Mouse (Mus musculus) C2C12 (cell line): ENCODE data around the gene Chrnb4. TPM values are rescaled to one million over a fixed set of nuclear protein-coding genes. Genes with fewer than 3 reads are reported as not detected.

Experiments
- H3K27me3 ChIP-seq: one replicate; pipeline ENCODE4 v1.6.1; 2011; ENCODE audit not compliant: control insufficient read depth, insufficient read depth, insufficient read length
- H3K36me3 ChIP-seq: one replicate; pipeline ENCODE4 v1.6.1; 2011; ENCODE audit not compliant: control insufficient read depth, insufficient read depth
- H3K4me3 ChIP-seq: one replicate; pipeline ENCODE4 v1.5.1; 2011; ENCODE audit warnings: mild to moderate bottlenecking, control low read depth; ENCODE audit not compliant: poor library complexity, insufficient read depth, severe bottlenecking
- H3K79me2 ChIP-seq: one replicate; pipeline ENCODE4 v1.6.1; 2011; ENCODE audit not compliant: control insufficient read depth, insufficient read depth
- H3K79me3 ChIP-seq: one replicate; pipeline ENCODE4 v1.6.1; 2011; ENCODE audit warnings: low read depth, control low read depth
- H3ac ChIP-seq: one replicate; pipeline ENCODE3; 2011; ENCODE audit warnings: low read depth; ENCODE audit not compliant: control insufficient read depth, insufficient read length
- CEBPB ChIP-seq: IDR thresholded peaks from one replicate; pipeline ENCODE4 v1.6.1; 2011; ENCODE audit warnings: low read depth, mild to moderate bottlenecking, control low read depth, moderate library complexity
- CTCF ChIP-seq: IDR thresholded peaks from one replicate; pipeline ENCODE4 v1.5.1; 2011; ENCODE audit not compliant: control insufficient read depth, insufficient read depth, insufficient read length
- FOSL1 ChIP-seq: IDR thresholded peaks from one replicate; pipeline ENCODE4 v1.8.0; 2011; ENCODE audit warnings: mild to moderate bottlenecking, low read length; ENCODE audit not compliant: poor library complexity, insufficient read depth, severe bottlenecking
- MAX ChIP-seq: IDR thresholded peaks from one replicate; pipeline ENCODE4 v1.6.1; 2011; ENCODE audit warnings: mild to moderate bottlenecking, control low read depth
- MYOD1 ChIP-seq: IDR thresholded peaks from one replicate; pipeline ENCODE4 v1.6.1; 2011; ENCODE audit warnings: low read depth; ENCODE audit not compliant: control insufficient read depth, insufficient read length
- MYOG ChIP-seq: IDR thresholded peaks from one replicate; pipeline ENCODE4 v1.6.1; 2011; ENCODE audit not compliant: control insufficient read depth, insufficient read length; ENCODE audit errors: extremely low read depth
- USF1 ChIP-seq: IDR thresholded peaks from one replicate; pipeline ENCODE4 v1.6.1; 2011; ENCODE audit warnings: low read depth, mild to moderate bottlenecking, control low read depth, moderate library complexity
- polyA plus RNA-seq: library from polyadenylated mRNA; unstranded; fragments of >200 nt; fragmentation: generic; extraction: Trizol; gene quantifications from one replicate; pipeline ENCODE4 v1.2.1, GENCODE M21; 2012; ENCODE audit warnings: missing spikeins

The Chrnb4 gene
- polyA plus RNA-seq, 1 experiment: 0.01 TPM

DNA sequence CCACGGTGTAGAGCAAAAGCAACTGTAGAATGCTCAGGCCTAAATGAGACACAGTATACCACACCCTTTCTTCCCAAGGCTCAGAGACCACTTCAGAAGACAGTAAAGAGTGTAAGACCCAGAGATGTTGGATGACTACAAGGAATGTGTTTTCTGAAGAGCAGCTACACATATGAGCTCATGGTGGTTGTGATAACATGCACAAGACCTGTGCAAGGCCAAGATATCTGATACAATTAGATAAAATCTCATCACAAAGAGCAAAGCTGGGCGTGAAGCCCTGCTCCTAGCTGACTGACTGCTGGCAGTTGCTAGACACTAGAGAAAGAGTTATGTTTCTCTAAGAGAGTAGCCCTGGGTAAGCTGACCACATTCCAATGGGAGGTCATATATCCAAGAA, 38.9 kb downstream of the Chrnb4 start:
- TF ChIP-seq USF1: no peak
- no peak for TF ChIP-seq MYOG
- TF ChIP-seq FOSL1: no peak
- no peak for TF ChIP-seq CEBPB
- no peak for TF ChIP-seq MAX
- TF ChIP-seq MYOD1: no peak
- no peak for TF ChIP-seq CTCF
- H3K27me3 ChIP-seq: no peaks in the 10 kb centered on the region
- no peaks in the 10 kb centered on the region for H3K79me3 ChIP-seq

DNA sequence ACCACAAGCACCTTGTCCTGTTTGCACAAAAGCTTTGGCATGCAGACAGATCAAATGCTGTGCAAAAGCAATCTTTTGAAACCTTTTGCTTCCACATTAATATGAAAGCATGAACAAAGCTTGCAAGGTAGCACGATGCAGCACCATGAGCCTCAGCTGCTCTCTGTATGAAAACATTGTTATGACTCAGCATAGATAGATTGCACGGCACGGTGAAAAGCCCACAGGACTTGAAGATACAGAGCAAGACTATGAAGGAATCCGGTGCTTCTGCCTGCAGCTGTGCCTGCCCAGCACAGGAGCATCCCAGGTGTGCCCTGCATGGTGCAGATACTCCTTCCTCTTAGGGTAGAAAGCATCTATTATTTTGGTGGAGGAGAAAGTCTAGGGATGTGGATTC, 45.0 kb downstream of the Chrnb4 start:
- Histone ChIP-seq H3ac (no peak overlapping the region), H3K79me3 (no peaks in the 10 kb centered on the region), H3K36me3 (no peaks in the 10 kb centered on the region), H3K79me2 (no peaks in the 10 kb centered on the region), H3K27me3 (no peaks in the 10 kb centered on the region), H3K4me3 (no peak overlapping the region)
- TF ChIP-seq MYOD1 (no peak), USF1 (no peak), CEBPB (no peak), FOSL1 (no peak), CTCF (no peak), MYOG (no peak)

More for the DNA sequence above, 38.9 kb downstream of the Chrnb4 start:
- Histone ChIP-seq H3K79me2 (no peaks in the 10 kb centered on the region), H3ac (no peak overlapping the region), H3K4me3 (no peak overlapping the region), H3K36me3 (no peaks in the 10 kb centered on the region)

GRCm38 (mm10) chr9:54995645-54996044, 52.9 kb downstream of the Chrnb4 start:
- TF ChIP-seq USF1 (no peak), MYOG (no peak), CEBPB (no peak), CTCF (no peak)
- no peak overlapping the region for H3ac ChIP-seq
- no peaks in the 10 kb centered on the region for H3K27me3 ChIP-seq
- no peaks in the 10 kb centered on the region for H3K36me3 ChIP-seq
- no peak overlapping the region for H3K4me3 ChIP-seq
- H3K79me3 ChIP-seq: no peaks in the 10 kb centered on the region
- no peaks in the 10 kb centered on the region for H3K79me2 ChIP-seq

- no peaks in the 10 kb centered on the region for H3K27me3 ChIP-seq
- no peaks in the 10 kb centered on the region for H3K79me2 ChIP-seq
- no peak overlapping the region for H3ac ChIP-seq
- H3K79me3 ChIP-seq: no peaks in the 10 kb centered on the region
- TF ChIP-seq FOSL1: no peak
- TF ChIP-seq CTCF: no peak
- TF ChIP-seq MYOD1: no peak
- no peak for TF ChIP-seq CEBPB
- TF ChIP-seq MYOG: no peak
- TF ChIP-seq MAX: no peak
- no peak for TF ChIP-seq USF1
- H3K4me3 ChIP-seq: no peak overlapping the region
- H3K36me3 ChIP-seq: no peaks in the 10 kb centered on the region
Measured at GRCm38 (mm10) chr9:54994381-54994780, 54.2 kb downstream of the Chrnb4 start.

DNA sequence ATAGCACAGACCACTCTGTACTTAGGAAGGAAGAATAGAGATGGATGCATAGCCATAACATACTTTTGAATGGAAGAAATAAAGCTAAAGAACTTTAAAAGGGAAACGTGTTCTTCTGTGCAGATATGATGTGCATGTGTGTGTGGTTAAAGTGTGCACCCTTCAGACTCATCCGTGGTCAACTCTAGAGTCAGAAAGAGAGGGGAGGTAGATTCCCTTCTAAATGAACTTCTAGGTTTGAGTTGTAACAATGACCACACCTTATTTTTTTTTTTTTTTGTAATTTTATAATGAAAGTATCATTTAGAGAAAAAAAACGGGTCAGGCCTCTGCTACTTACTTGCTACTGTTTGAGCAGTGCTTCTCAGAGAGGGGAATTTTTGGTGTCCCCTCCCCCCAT, 58.2 kb downstream of the Chrnb4 start:
- TF ChIP-seq MYOD1 (no peak), USF1 (no peak), MYOG (no peak), CEBPB (no peak), FOSL1 (no peak), CTCF (no peak)
- no peaks in the 10 kb centered on the region for H3K79me3 ChIP-seq
- H3K36me3 ChIP-seq: no peaks in the 10 kb centered on the region
- no peak overlapping the region for H3K4me3 ChIP-seq
- no peaks in the 10 kb centered on the region for H3K27me3 ChIP-seq
- H3K79me2 ChIP-seq: no peaks in the 10 kb centered on the region
- no peak overlapping the region for H3ac ChIP-seq

GRCm38 (mm10) chr9:54982401-54982800, 66.2 kb downstream of the Chrnb4 start:
- no peak overlapping the region for H3K4me3 ChIP-seq
- no peaks in the 10 kb centered on the region for H3K79me2 ChIP-seq
- TF ChIP-seq MYOG: no peak
- no peak for TF ChIP-seq MYOD1
- no peak for TF ChIP-seq USF1
- TF ChIP-seq MAX: no peak
- TF ChIP-seq CTCF: no peak
- TF ChIP-seq FOSL1: no peak
- no peak for TF ChIP-seq CEBPB
- no peaks in the 10 kb centered on the region for H3K79me3 ChIP-seq
- no peak overlapping the region for H3ac ChIP-seq
- H3K27me3 ChIP-seq: peaks cover 29% of the 10 kb centered on the region
- H3K36me3 ChIP-seq: no peaks in the 10 kb centered on the region
